Mouse (Mus musculus) embryonic facial prominence, embryonic 13.5 days (tissue): ENCODE measurements around the gene Grwd1. TPM values are rescaled to one million over a fixed set of nuclear protein-coding genes. Genes with fewer than 3 reads are reported as not detected.

Experiments used
- ATAC-seq: fragments of 200-750 bp; cut with Nextera tagmentation; 2 replicates; pipeline ENCODE4 v1.8.0; 2017; ENCODE audit warnings: low read depth; ENCODE audit not compliant: insufficient number of reproducible peaks, insufficient read depth, low FRiP score, low TSS enrichment
- H3K27ac ChIP-seq: fragments of 300-500 bp; sonication (generic); 2 replicates; pipeline ENCODE4 v1.5.1; 2015; ENCODE audit warnings: moderate library complexity, mild to moderate bottlenecking, inconsistent platforms
- H3K27me3 ChIP-seq: fragments of 300-500 bp; sonication (generic); 2 replicates; pipeline ENCODE4 v1.6.1; 2015; ENCODE audit warnings: mild to moderate bottlenecking, inconsistent platforms
- H3K36me3 ChIP-seq: fragments of 300-500 bp; sonication (generic); 2 replicates; pipeline ENCODE4 v1.6.1; 2015; ENCODE audit warnings: mild to moderate bottlenecking, inconsistent platforms
- H3K4me1 ChIP-seq: fragments of 300-500 bp; sonication (generic); 2 replicates; pipeline ENCODE4 v1.6.1; 2015; ENCODE audit warnings: inconsistent platforms
- H3K4me2 ChIP-seq: fragments of 300-500 bp; sonication (generic); 2 replicates; pipeline ENCODE4 v1.6.1; 2015; ENCODE audit warnings: moderate library complexity, mild to moderate bottlenecking, inconsistent platforms
- H3K4me3 ChIP-seq: fragments of 300-500 bp; sonication (generic); 2 replicates; pipeline ENCODE4 v1.5.1; 2015; ENCODE audit warnings: mild to moderate bottlenecking, inconsistent platforms
- H3K9ac ChIP-seq: fragments of 300-500 bp; sonication (generic); 2 replicates; pipeline ENCODE4 v1.6.1; 2015; ENCODE audit warnings: mild to moderate bottlenecking, inconsistent platforms
- H3K9me3 ChIP-seq: fragments of 300-500 bp; sonication (generic); 2 replicates; pipeline ENCODE4 v1.6.1; 2016; ENCODE audit warnings: inconsistent platforms
- WGBS: fragments of 180-500 bp; shearing (Covaris S2); methylation state at CpG from one replicate; pipeline ENCODE4 v1.1.7; 2015; ENCODE audit warnings: mixed read lengths; 5-methylcytosine and 5-hydroxymethylcytosine counted together
- polyA plus RNA-seq: library from polyadenylated mRNA; unstranded; fragments of >200 nt; fragmentation: Nextera tagmentation; extraction: Ambion mirVana; gene quantifications from 2 replicates; pipeline ENCODE4 v1.2.1, GENCODE M21; 2015

The Grwd1 gene
- polyA plus RNA-seq, 1 experiment from 2014 or later, result 74.0 TPM

- Histone ChIP-seq H3K27me3 (0 out of 2 replicates have a peak, but pooled peaks cover 7% of the 10 kb centered on the region), H3K4me2 (peak within 1 kb of the TSS; percentile 92), H3K4me1 (peaks cover 33% of the 10 kb centered on the region), H3K4me3 (peak within 1 kb of the TSS; percentile 82), H3K9ac (peak within 1 kb of the TSS; percentile 82), H3K27ac (peak within 1 kb of the TSS; percentile 66), H3K36me3 (peaks cover 24% of the 10 kb centered on the region), H3K9me3 (no peaks in the 10 kb centered on the region)
- ATAC-seq, result peak; percentile 45; the same call in 1 of the 2 replicates
- WGBS, result 21% methylated on average over 20 of the region's 20 CpGs
These were observed 46.0 kb downstream of the Grwd1 start, which contains the start of gene Sult2b1 for GRCm38 (mm10) chr7:45784524-45785372. Gene Sult2b1, minus strand, starts transcription at chr7:45784669.

GRCm38 (mm10) chr7:45783511-45784091 lies 47.1 kb downstream of the Grwd1 start, which contains the start of gene Lmtk3:
Gene Lmtk3, plus strand, starts transcription at chr7:45783738.
- H3K9me3 ChIP-seq, result no peaks in the 10 kb centered on the region
- peaks cover 17% of the 10 kb centered on the region; the same call in 1 of the 2 replicates for H3K27me3 ChIP-seq
- peaks cover 33% of the 10 kb centered on the region for H3K4me1 ChIP-seq
- H3K36me3 ChIP-seq, result peaks cover 12% of the 10 kb centered on the region
- H3K27ac ChIP-seq, result peak within 1 kb of the TSS; percentile 40
- no peak for ATAC-seq
- H3K4me2 ChIP-seq, result peak within 1 kb of the TSS; percentile 92
- H3K4me3 ChIP-seq, result peak within 1 kb of the TSS; percentile 60
- 1% methylated on average over 38 of the region's 38 CpGs for WGBS
- peak within 1 kb of the TSS; percentile 77 for H3K9ac ChIP-seq

- ATAC-seq, result no peak
- Histone ChIP-seq H3K36me3 (no peaks in the 10 kb centered on the region), H3K4me1 (peaks cover 29% of the 10 kb centered on the region), H3K4me2 (no peak overlapping the region), H3K9ac (no peak overlapping the region), H3K27ac (no peak overlapping the region), H3K27me3 (peaks cover 20% of the 10 kb centered on the region), H3K9me3 (no peaks in the 10 kb centered on the region), H3K4me3 (no peak overlapping the region)
- 63% methylated on average over 4 of the region's 4 CpGs for WGBS
These were observed 48.5 kb downstream of the Grwd1 start for GRCm38 (mm10) chr7:45782271-45782670.

- 25% methylated on average over 22 of the region's 22 CpGs for WGBS
- Histone ChIP-seq H3K27ac (no peak overlapping the region), H3K9ac (0 out of 2 replicates have a peak overlapping the region, but pooled peaks have one; percentile 16), H3K9me3 (no peaks in the 10 kb centered on the region), H3K4me3 (no peak overlapping the region; the same call in 1 of the 2 replicates), H3K4me2 (peak overlapping the region; percentile 30), H3K4me1 (peaks cover 5% of the 10 kb centered on the region), H3K27me3 (peaks cover 20% of the 10 kb centered on the region), H3K36me3 (no peaks in the 10 kb centered on the region)
- ATAC-seq, result no peak; the same call in 1 of the 2 replicates
These were observed 51.6 kb downstream of the Grwd1 start for GRCm38 (mm10) chr7:45779081-45779641.

GRCm38 (mm10) chr7:45775237-45775636 lies 55.5 kb downstream of the Grwd1 start:
- Histone ChIP-seq H3K4me2 (no peak overlapping the region), H3K4me3 (no peak overlapping the region), H3K9ac (no peak overlapping the region), H3K4me1 (no peaks in the 10 kb centered on the region), H3K27me3 (peaks cover 14% of the 10 kb centered on the region), H3K27ac (no peak overlapping the region), H3K36me3 (no peaks in the 10 kb centered on the region), H3K9me3 (no peaks in the 10 kb centered on the region)
- WGBS, result 80% methylated on average over 7 of the region's 7 CpGs
- ATAC-seq, result no peak

Other genes starting within 250 kb of the Grwd1 start
- 0.39 and 0.96 TPM in 2 replicates for gene Fgf21, start 215.5 kb downstream of the Grwd1 start, polyA plus RNA-seq
- gene Fut1, start 213.7 kb downstream of the Grwd1 start, polyA plus RNA-seq, result 1.9 and 2.3 TPM in 2 replicates
- 0.27 and 0.39 TPM in 2 replicates for gene Izumo1, start 209.1 kb downstream of the Grwd1 start, polyA plus RNA-seq
- 8.0 and 8.8 TPM in 2 replicates for gene Rasip1, start 203.5 kb downstream of the Grwd1 start, polyA plus RNA-seq
- 5.2 and 7.8 TPM in 2 replicates for gene Mamstr, start 191.0 kb downstream of the Grwd1 start, polyA plus RNA-seq
- gene Fut2, start 164.6 kb downstream of the Grwd1 start, polyA plus RNA-seq, result 0.45 and 0.54 TPM in 2 replicates
- gene Ntn5, start 146.9 kb downstream of the Grwd1 start, polyA plus RNA-seq, result 5.4 and 5.7 TPM in 2 replicates
- gene Sec1, start 136.5 kb downstream of the Grwd1 start, polyA plus RNA-seq, result 6.3 and 6.8 TPM in 2 replicates
- 15.2 and 17.3 TPM in 2 replicates for gene Car11, start 131.1 kb downstream of the Grwd1 start, polyA plus RNA-seq
- gene Dbp, start 125.9 kb downstream of the Grwd1 start, polyA plus RNA-seq, result 7.8 and 10.2 TPM in 2 replicates
- gene Rpl18, start 115.5 kb downstream of the Grwd1 start, polyA plus RNA-seq, result 936 and 1,128 TPM in 2 replicates
- 34.4 and 34.9 TPM in 2 replicates for gene Sphk2, start 112.9 kb downstream of the Grwd1 start, polyA plus RNA-seq
- gene Fam83e, start 109.7 kb downstream of the Grwd1 start, polyA plus RNA-seq, result 1.4 and 1.5 TPM in 2 replicates
- not detected in 2 replicates for gene Spaca4, start 105.1 kb downstream of the Grwd1 start, polyA plus RNA-seq
- 4.1 and 4.2 TPM in 2 replicates for gene Lmtk3, start 47.2 kb downstream of the Grwd1 start, polyA plus RNA-seq
- gene Sult2b1, start 46.3 kb downstream of the Grwd1 start, polyA plus RNA-seq, result 7.7 and 8.4 TPM in 2 replicates
- gene Cyth2, start 16.4 kb downstream of the Grwd1 start, polyA plus RNA-seq, result 133 and 138 TPM in 2 replicates
- 2.2 TPM in 2 replicates for gene Kcnj14, start 6.2 kb downstream of the Grwd1 start, polyA plus RNA-seq
- gene Kdelr1, start 41.8 kb upstream of the Grwd1 start, polyA plus RNA-seq, result 62.6 and 74.4 TPM in 2 replicates
- 0.56 and 0.72 TPM in 2 replicates for gene Grin2d, start 47.4 kb upstream of the Grwd1 start, polyA plus RNA-seq
- gene Syngr4, start 65.8 kb upstream of the Grwd1 start, polyA plus RNA-seq, result 0.41 TPM in 1 of 2 replicates, not detected in the other
- 7.1 and 7.2 TPM in 2 replicates for gene Tmem143, start 66.0 kb upstream of the Grwd1 start, polyA plus RNA-seq
- 199 and 213 TPM in 2 replicates for gene Emp3, start 90.5 kb upstream of the Grwd1 start, polyA plus RNA-seq
- gene Ccdc114, start 93.1 kb upstream of the Grwd1 start, polyA plus RNA-seq, result 2.4 and 3.2 TPM in 2 replicates
- gene Abcc6, start 199.4 kb upstream of the Grwd1 start, polyA plus RNA-seq, result 0.25 TPM in 2 replicates
- 28.4 and 33.8 TPM in 2 replicates for gene Nomo1, start 202.8 kb upstream of the Grwd1 start, polyA plus RNA-seq